Mouse (Mus musculus) forebrain, embryonic 11.5 days (tissue): ENCODE measurements at regions not wholly inside any gene's neighbourhood (a gene's known extent, or its start where the extent isn't known, plus 50 kb on each side); places are given as distances from the start of the nearest gene placed in this dataset.
"Not testable (repeated sequence)": the region's sequence is repeated elsewhere in the genome, so short reads cannot be mapped to it uniquely, and the experiment has no call there.

ENCODE experiments used
- ATAC-seq: fragments of 200-750 bp; cut with Nextera tagmentation; replicated peaks from 2 replicates; pipeline ENCODE4 v1.8.0; 2017; ENCODE audit warnings: moderate TSS enrichment; ENCODE audit not compliant: low FRiP score
- DNase-seq: peaks from one replicate; pipeline ENCODE4 v3.0.0-alpha.2; 2017; ENCODE audit warnings: low spot score
- H3K27ac ChIP-seq: fragments of 300-500 bp; sonication (generic); 2 replicates; pipeline ENCODE4 v1.5.1; 2014; ENCODE audit warnings: low read depth, low read length
- H3K27me3 ChIP-seq: fragments of 300-500 bp; sonication (generic); 2 replicates; pipeline ENCODE4 v1.6.1; 2014; ENCODE audit warnings: mild to moderate bottlenecking, low read length, mixed read lengths; ENCODE audit not compliant: control insufficient read depth, insufficient read depth
- H3K36me3 ChIP-seq: fragments of 300-500 bp; sonication (generic); 2 replicates; pipeline ENCODE4 v1.6.1; 2014; ENCODE audit warnings: mild to moderate bottlenecking, low read length, moderate library complexity, mixed read lengths; ENCODE audit not compliant: control insufficient read depth, insufficient read depth
- H3K4me1 ChIP-seq: fragments of 300-500 bp; sonication (generic); replicated peaks from 2 replicates; pipeline ENCODE4 v1.6.1; 2014; ENCODE audit warnings: low read length, mixed read lengths; ENCODE audit not compliant: control insufficient read depth, insufficient read depth
- H3K4me2 ChIP-seq: fragments of 300-500 bp; sonication (generic); 2 replicates; pipeline ENCODE4 v1.6.1; 2014; ENCODE audit warnings: low read depth, mild to moderate bottlenecking, low read length, moderate library complexity, mixed read lengths; ENCODE audit not compliant: severe bottlenecking
- H3K4me3 ChIP-seq: fragments of 300-500 bp; sonication (generic); 2 replicates; pipeline ENCODE4 v1.5.1; 2014; ENCODE audit warnings: low read depth, low read length
- H3K9ac ChIP-seq: fragments of 300-500 bp; sonication (generic); 2 replicates; pipeline ENCODE4 v1.6.1; 2014; ENCODE audit warnings: low read length
- H3K9me3 ChIP-seq: fragments of 300-500 bp; sonication (generic); 2 replicates; pipeline ENCODE4 v1.6.1; 2016; ENCODE audit warnings: low read length, mixed read lengths; ENCODE audit not compliant: control insufficient read depth
- WGBS: fragments of 180-500 bp; shearing (Covaris S2); extraction: QIAGEN DNeasy Blood & Tissue Kit; methylation state at CpG from one replicate; pipeline ENCODE4 v1.1.7; 2014; 5-methylcytosine and 5-hydroxymethylcytosine counted together

GRCm38 (mm10) chr10:11515144-11515543 lies 171.9 kb downstream of the Epm2a start:
- H3K4me2 ChIP-seq, result no peak overlapping the region
- H3K36me3 ChIP-seq, result no peaks in the 10 kb centered on the region
- WGBS, result 73% methylated on average over 7 of the region's 7 CpGs
- DNase-seq (no peak), ATAC-seq (no peak)
- H3K9me3 ChIP-seq, result no peaks in the 10 kb centered on the region
- no peaks in the 10 kb centered on the region for H3K4me1 ChIP-seq
- H3K4me3 ChIP-seq, result no peak overlapping the region
- H3K9ac ChIP-seq, result no peak overlapping the region
- no peak overlapping the region for H3K27ac ChIP-seq
- H3K27me3 ChIP-seq, result no peaks in the 10 kb centered on the region

GRCm38 (mm10) chr10:11517122-11517521 lies 173.9 kb downstream of the Epm2a start:
- Histone ChIP-seq H3K36me3 (no peaks in the 10 kb centered on the region), H3K4me3 (no peak overlapping the region), H3K4me2 (no peak overlapping the region), H3K9ac (no peak overlapping the region), H3K27ac (no peak overlapping the region), H3K27me3 (no peaks in the 10 kb centered on the region), H3K4me1 (no peaks in the 10 kb centered on the region), H3K9me3 (no peaks in the 10 kb centered on the region)
- WGBS, result 49% methylated on average over 2 of the region's 2 CpGs
- ATAC-seq, result no peak
- DNase-seq, result peak; percentile 57

GRCm38 (mm10) chr10:11531343-11531742 lies 188.1 kb downstream of the Epm2a start:
- DNase-seq (no peak), ATAC-seq (no peak)
- Histone ChIP-seq H3K9ac (no peak overlapping the region), H3K36me3 (no peaks in the 10 kb centered on the region), H3K4me1 (no peaks in the 10 kb centered on the region), H3K4me3 (no peak overlapping the region), H3K27ac (no peak overlapping the region), H3K9me3 (no peaks in the 10 kb centered on the region), H3K4me2 (no peak overlapping the region), H3K27me3 (no peaks in the 10 kb centered on the region)
- 95% methylated on average over 1 of the region's 1 CpGs for WGBS

GRCm38 (mm10) chr10:11555376-11555775 lies 212.2 kb downstream of the Epm2a start:
- not testable (repeated sequence) for H3K36me3 ChIP-seq, H3K9me3 ChIP-seq, H3K27me3 ChIP-seq, ATAC-seq, H3K9ac ChIP-seq, H3K27ac ChIP-seq, H3K4me3 ChIP-seq, DNase-seq, H3K4me1 ChIP-seq, H3K4me2 ChIP-seq
- 90% methylated on average over 15 of the region's 15 CpGs for WGBS

GRCm38 (mm10) chr10:11570523-11571055 lies 227.4 kb downstream of the Epm2a start:
- DNase-seq (no peak), ATAC-seq (no peak)
- WGBS, result 88% methylated on average over 4 of the region's 4 CpGs
- H3K9me3 ChIP-seq, result no peaks in the 10 kb centered on the region
- H3K27ac ChIP-seq, result no peak overlapping the region
- no peak overlapping the region for H3K4me2 ChIP-seq
- H3K36me3 ChIP-seq, result no peaks in the 10 kb centered on the region
- no peaks in the 10 kb centered on the region for H3K4me1 ChIP-seq
- H3K27me3 ChIP-seq, result no peaks in the 10 kb centered on the region
- H3K4me3 ChIP-seq, result no peak overlapping the region
- H3K9ac ChIP-seq, result no peak overlapping the region

- H3K27ac ChIP-seq, result no peak overlapping the region
- no peak for DNase-seq
- no peaks in the 10 kb centered on the region for H3K36me3 ChIP-seq
- no peak overlapping the region for H3K4me3 ChIP-seq
- no peak overlapping the region for H3K4me2 ChIP-seq
- no peaks in the 10 kb centered on the region for H3K27me3 ChIP-seq
- H3K9me3 ChIP-seq, result no peaks in the 10 kb centered on the region
- H3K4me1 ChIP-seq, result no peaks in the 10 kb centered on the region
- 0 out of 2 replicates have a peak, but pooled peaks have one; percentile 24 for ATAC-seq
- WGBS, result 95% methylated on average over 1 of the region's 1 CpGs
- H3K9ac ChIP-seq, result no peak overlapping the region
Observed at GRCm38 (mm10) chr10:11608451-11608850, 265.2 kb downstream of the Epm2a start.

GRCm38 (mm10) chr10:11609092-11609491 lies 265.9 kb downstream of the Epm2a start:
- not testable (repeated sequence) for H3K4me2 ChIP-seq, ATAC-seq
- WGBS, result 94% methylated on average over 15 of the region's 20 CpGs

GRCm38 (mm10) chr10:11648151-11648550 lies 304.9 kb downstream of the Epm2a start:
- Histone ChIP-seq H3K27ac (no peak overlapping the region), H3K9me3 (no peaks in the 10 kb centered on the region), H3K27me3 (no peaks in the 10 kb centered on the region), H3K36me3 (no peaks in the 10 kb centered on the region), H3K4me1 (no peaks in the 10 kb centered on the region), H3K4me3 (no peak overlapping the region), H3K4me2 (no peak overlapping the region), H3K9ac (no peak overlapping the region)
- 100% methylated on average over 1 of the region's 1 CpGs for WGBS
- DNase-seq (no peak), ATAC-seq (no peak)

More at GRCm38 (mm10) chr10:11609092-11609491, 265.9 kb downstream of the Epm2a start:
- not testable (repeated sequence) for H3K27ac ChIP-seq, H3K27me3 ChIP-seq, H3K9ac ChIP-seq, H3K4me3 ChIP-seq, H3K36me3 ChIP-seq, DNase-seq, H3K4me1 ChIP-seq, H3K9me3 ChIP-seq

- DNase-seq, result no peak
- Histone ChIP-seq H3K4me1 (no peaks in the 10 kb centered on the region), H3K9me3 (no peaks in the 10 kb centered on the region), H3K4me3 (no peak overlapping the region), H3K4me2 (no peak overlapping the region), H3K27ac (no peak overlapping the region), H3K27me3 (no peaks in the 10 kb centered on the region), H3K36me3 (no peaks in the 10 kb centered on the region), H3K9ac (no peak overlapping the region)
- WGBS, result 50% methylated on average over 1 of the region's 1 CpGs
- no peak for ATAC-seq
Observed at GRCm38 (mm10) chr10:11660056-11660770, 317.0 kb downstream of the Epm2a start.
